8 mouse cellular contexts compared by ENCODE assay signal in genomic region chr11:85972385-85972784, GRCm38 (mm10).
DNase-seq lines count a peak whose midpoint lies in the region; ATAC-seq and TF ChIP-seq lines count a peak whose summit lies in the region.

No protein-coding gene starts in this region.

- H3K27me3 ChIP-seq in MEL (ENCODE audit: control insufficient read depth in 1 of 2, insufficient read depth in 2 of 2, low read length in 2 of 2), result no peaks in the 10 kb centered on the region; a peak in 2 of 4 replicates
- H3K27me3 ChIP-seq in liver, postnatal 0 days (ENCODE audit: insufficient read depth, low read length), result no peaks in the 10 kb centered on the region

- H3K4me3 ChIP-seq in MEL (ENCODE audit: control insufficient read depth in 1 of 2, insufficient read depth in 1 of 2, low read depth in 2 of 2, low read length in 2 of 2), result no peak overlapping the region; a peak in 1 of 4 replicates
- H3K4me3 ChIP-seq in liver, postnatal 0 days (ENCODE audit: low read depth, low read length), result no peak overlapping the region

- ATAC-seq in liver, postnatal 0 days, result no peak
- ATAC-seq in inflammation-experienced regulatory T-cells, adult 6 months, result no peak

- TF ChIP-seq EP300 in MEL (IDR thresholded peaks at IDR 0.05; ENCODE audit: low read depth in 1 of 2, low read length in 2 of 2), result no peak
- TF ChIP-seq EP300 in liver, postnatal 0 days (IDR thresholded peaks at IDR 0.05; ENCODE audit: low read depth), result no peak

- no peaks in the 10 kb centered on the region for H3K9me3 ChIP-seq in MEL (replicated peaks; ENCODE audit: insufficient read depth, low read length)
- no peaks in the 10 kb centered on the region for H3K9me3 ChIP-seq in liver, postnatal 0 days (ENCODE audit: low read length)

- TF ChIP-seq CTCF in MEL (IDR thresholded peaks at IDR 0.05 in 2 of 3, conservative IDR thresholded peaks at IDR 0.05 in 1 of 3; ENCODE audit: control insufficient read depth in 1 of 3, insufficient read depth in 1 of 3, low read depth in 2 of 3, low read length in 3 of 3, poor library complexity in 1 of 3, severe bottlenecking in 1 of 3), result peak; percentile 92 to 100 (median 97)
- peak; percentile 87 for TF ChIP-seq CTCF in liver, postnatal 0 days (IDR thresholded peaks at IDR 0.05; ENCODE audit: low read depth)

- H3K4me1 ChIP-seq in MEL (ENCODE audit: control insufficient read depth in 1 of 2, insufficient read depth in 2 of 2, low read length in 2 of 2), result no peaks in the 10 kb centered on the region
- H3K4me1 ChIP-seq in liver, postnatal 0 days (ENCODE audit: insufficient read depth), result 0 out of 2 replicates have a peak, but pooled peaks cover 2% of the 10 kb centered on the region

- H3K36me3 ChIP-seq in MEL (ENCODE audit: control insufficient read depth in 1 of 2, insufficient read depth in 2 of 2, low read length in 2 of 2), result peaks cover 0 to 2% of the 10 kb centered on the region in 2 experiments; a peak in 1 of 4 replicates
- no peaks in the 10 kb centered on the region for H3K36me3 ChIP-seq in liver, postnatal 0 days (replicated peaks; ENCODE audit: insufficient read depth, low read length)

- H3K9ac ChIP-seq in MEL (ENCODE audit: control insufficient read depth, low read depth, low read length, poor library complexity, severe bottlenecking), result no peak overlapping the region
- H3K9ac ChIP-seq in liver, postnatal 0 days (replicated peaks), result no peak overlapping the region

- H3K27ac ChIP-seq in MEL (ENCODE audit: control insufficient read depth, low read depth, low read length), result no peak overlapping the region
- no peak overlapping the region for H3K27ac ChIP-seq in liver, postnatal 0 days (ENCODE audit: low read depth)

- WGBS in liver, postnatal 0 days (ENCODE audit: insufficient replicate concordance), result 29% methylated on average over 7 of the region's 7 CpGs

- no peak overlapping the region for H3K4me2 ChIP-seq in liver, postnatal 0 days (ENCODE audit: low read depth, low read length)

- no peaks in the 10 kb centered on the region for H3K79me2 ChIP-seq in MEL (ENCODE audit: control insufficient read depth, insufficient read depth, low read length, poor library complexity)

- TF ChIP-seq RAD21 in MEL (IDR thresholded peaks at IDR 0.05; ENCODE audit: low read depth, low read length), result no peak; the same call in none of the 2 replicates

- TF ChIP-seq POLR2A in MEL (IDR thresholded peaks at IDR 0.05; ENCODE audit: control insufficient read depth in 1 of 2, insufficient read depth in 1 of 2, low read depth in 1 of 2, low read length in 2 of 2, poor library complexity in 1 of 2), result no peak

- DNase-seq in CD4-positive helper T cell, adult 2 months (ENCODE audit: low read depth, low spot score), result peak; percentile 37
- DNase-seq in MEL (ENCODE audit: low read depth, low spot score), result peak; percentile 92
- peak; percentile 30 for DNase-seq in cerebellum, adult 8-10 months
- DNase-seq in frontal cortex, postnatal 14 days (ENCODE audit: low spot score in 2 of 2), result peak; percentile 23 to 61
- DNase-seq in kidney, postnatal 10 days, result peak; percentile 77
- peak; percentile 55 for DNase-seq in liver, postnatal 0 days
- DNase-seq in right cerebral cortex, adult 18-20 months, result peak; percentile 60

TF ChIP-seq in MEL, 35 proteins besides CTCF, POLR2A, EP300 and RAD21:
- TF ChIP-seq ZKSCAN1 (IDR thresholded peaks at IDR 0.05; ENCODE audit: low read depth, low read length) (no peak), MEF2A (IDR thresholded peaks at IDR 0.05; ENCODE audit: extremely low read depth, insufficient replicate concordance, low read depth, low read length, poor library complexity, severe bottlenecking) (no peak), ZMIZ1 (IDR thresholded peaks at IDR 0.05; ENCODE audit: low read depth, low read length) (no peak), SIN3A (IDR thresholded peaks at IDR 0.05; ENCODE audit: low read length) (peak; percentile 45; the same call in 1 of the 2 replicates), RCOR1 (IDR thresholded peaks at IDR 0.05; ENCODE audit: low read depth, low read length) (no peak), TBP (IDR thresholded peaks at IDR 0.05; ENCODE audit: low read depth, low read length) (0 out of 2 replicates have a peak, but pooled peaks have one; percentile 47), POLR2AphosphoS2 (IDR thresholded peaks at IDR 0.05; ENCODE audit: low read length) (no peak), GABPA (IDR thresholded peaks at IDR 0.05; ENCODE audit: low read depth, low read length) (no peak), ZC3H11A (IDR thresholded peaks at IDR 0.05; ENCODE audit: low read depth, low read length) (peak; percentile 100), ELF1 (IDR thresholded peaks at IDR 0.05; ENCODE audit: low read depth, low read length) (no peak), ETS1 (IDR thresholded peaks at IDR 0.05; ENCODE audit: low read depth, low read length) (no peak), NRF1 (IDR thresholded peaks at IDR 0.05; ENCODE audit: insufficient read depth, low read depth, low read length, poor library complexity, severe bottlenecking) (no peak), E2F4 (IDR thresholded peaks at IDR 0.05; ENCODE audit: borderline replicate concordance, low read depth, low read length) (no peak), USF2 (IDR thresholded peaks at IDR 0.05; ENCODE audit: borderline replicate concordance in 1 of 2, insufficient read depth in 1 of 2, low read depth in 1 of 2, low read length in 2 of 2) (no peak), MXI1 (IDR thresholded peaks at IDR 0.05; ENCODE audit: low read depth, low read length) (no peak), SMC3 (IDR thresholded peaks at IDR 0.05; ENCODE audit: low read depth, low read length) (peak; percentile 100)

Comparison
In these comparisons a context has a peak if more than half of its experiments do, and no peak if none do; other contexts are left out.
1. DNase-seq: peak in every context shown above with its lines; median percentile 92 in MEL; 77 in kidney, postnatal 10 days; 60 in right cerebral cortex, adult 18-20 months; 55 in liver, postnatal 0 days; 42 in frontal cortex, postnatal 14 days; 37 in CD4-positive helper T cell, adult 2 months; 30 in cerebellum, adult 8-10 months.